Mouse (Mus musculus): ENCODE measurements around the gene Macrod1.

DNA sequence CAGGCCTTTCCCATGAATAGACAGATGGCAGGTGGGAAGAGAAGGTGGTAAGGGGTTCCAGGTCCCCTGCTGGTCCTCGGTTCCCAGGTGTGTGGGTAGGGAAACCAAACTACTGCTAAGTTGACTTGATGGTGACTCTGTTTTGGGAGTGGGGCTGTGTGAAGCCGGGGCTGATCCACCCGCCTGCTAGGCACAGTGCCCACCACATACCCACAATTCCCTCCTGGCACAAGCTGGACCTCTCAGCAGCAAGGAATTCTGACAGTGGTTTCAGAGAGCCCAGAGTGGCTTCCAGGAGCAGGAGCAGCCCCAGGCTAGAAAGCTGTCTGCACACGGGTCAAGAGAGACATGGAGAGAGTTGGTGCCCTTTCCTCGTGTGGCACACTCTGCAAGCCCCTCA, 32.4 kb downstream of the Macrod1 start:
- TF ChIP-seq POLR2A (IDR thresholded peaks at IDR 0.05; ENCODE audit: borderline replicate concordance, control insufficient read depth, low read depth, low read length) (no peak), CTCF (IDR thresholded peaks at IDR 0.05; ENCODE audit: control insufficient read depth, insufficient read depth, low read length) (no peak)
